Mouse (Mus musculus) layer of hippocampus, postnatal 10 days (tissue): ENCODE results near the gene Aen. TPM values are rescaled to one million over a fixed set of nuclear protein-coding genes. Genes with fewer than 3 reads are reported as not detected.
A peak's percentile ranks its signal among the peaks of the same experiment; 100 is the strongest.

Experiments used
- DNase-seq, 2 experiments: peaks; one replicate each; pipeline ENCODE4 v3.0.0; 2021; ENCODE audit warnings: low spot score in 2 of 2
- total RNA-seq, 2 experiments: library from RNA; stranded (reverse); gene quantifications; 2 replicates each; pipeline ENCODE4 v1.2.3; 2021

Aen gene
- total RNA-seq, 2 experiments from 2014 or later, result 32.3 to 36.5 TPM

DNA sequence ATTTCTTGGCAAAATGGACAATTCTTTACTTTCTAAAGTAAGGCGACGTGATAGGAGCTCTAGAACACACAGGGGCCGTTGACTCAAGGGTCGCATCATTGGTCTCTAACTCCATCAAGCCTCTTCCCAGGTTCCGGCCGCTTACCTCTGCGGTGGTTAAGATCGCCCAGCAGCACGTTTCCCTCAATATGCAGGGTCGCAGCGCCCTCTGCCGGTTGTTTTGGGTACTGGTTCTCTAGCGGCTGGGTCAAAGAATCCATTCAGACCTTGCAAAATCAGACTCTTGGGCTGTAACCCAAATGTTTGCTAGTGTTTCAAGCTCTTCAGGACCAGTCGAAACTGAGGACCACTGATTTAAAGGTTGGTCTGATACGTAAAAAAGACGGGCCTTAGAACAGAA lies 5.0 kb upstream of the Aen start:
- peak; percentile 95 for DNase-seq

GRCm38 (mm10) chr7:78893917-78894316 lies 1.7 kb upstream of the Aen start:
- no peak for DNase-seq

DNA sequence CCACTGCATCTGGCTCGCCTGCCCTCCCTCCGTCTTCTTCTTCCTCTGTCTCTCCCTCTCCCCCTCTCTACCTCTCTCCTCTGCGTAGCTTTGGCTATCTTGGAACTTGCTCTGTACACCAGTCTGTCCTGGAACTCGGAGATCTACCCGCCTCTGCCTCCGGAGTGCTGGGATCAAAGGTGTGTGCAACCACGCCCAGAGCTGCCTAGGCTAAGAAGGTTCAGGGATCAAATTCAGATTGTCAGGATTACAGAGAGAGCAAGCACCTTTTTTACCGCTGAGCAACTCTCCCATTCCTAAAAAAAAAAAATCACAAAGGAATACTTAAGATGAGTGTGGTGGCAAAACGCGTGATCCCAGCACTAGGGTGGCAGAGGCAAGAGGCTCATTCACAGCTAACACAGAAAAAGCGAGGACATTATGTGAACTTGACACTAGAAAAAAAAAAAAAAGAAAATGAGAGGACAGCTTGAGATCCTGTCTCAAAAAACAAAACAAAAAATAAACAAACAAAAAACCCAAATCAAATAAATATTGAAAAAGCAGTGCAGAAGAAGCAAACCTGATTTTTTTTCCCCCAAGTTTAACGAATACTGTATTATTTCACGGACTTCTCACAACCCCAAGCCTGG lies 517 bp upstream of the Aen start:
- no peak for DNase-seq

DNA sequence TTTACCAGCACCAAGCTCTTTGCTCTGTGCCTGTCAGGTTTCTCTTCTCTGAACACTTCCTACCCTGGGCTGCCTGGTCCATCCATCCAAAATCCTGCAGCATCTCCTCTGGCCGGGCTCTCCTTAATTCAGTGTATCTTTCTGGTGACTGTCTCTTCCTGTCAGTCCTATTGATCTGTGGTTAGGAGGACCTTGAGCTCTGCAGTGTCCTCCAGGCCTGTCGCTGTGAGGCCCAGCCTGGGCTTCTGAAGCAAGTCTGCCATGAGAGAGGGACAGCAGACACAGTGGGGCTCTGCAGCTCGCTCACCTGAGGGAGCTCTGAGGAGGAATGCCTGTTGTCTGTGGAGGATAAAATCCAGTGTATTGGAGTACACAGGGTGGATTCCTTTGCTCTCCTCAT lies 1.9 kb downstream of the Aen start:
- no peak for DNase-seq

DNA sequence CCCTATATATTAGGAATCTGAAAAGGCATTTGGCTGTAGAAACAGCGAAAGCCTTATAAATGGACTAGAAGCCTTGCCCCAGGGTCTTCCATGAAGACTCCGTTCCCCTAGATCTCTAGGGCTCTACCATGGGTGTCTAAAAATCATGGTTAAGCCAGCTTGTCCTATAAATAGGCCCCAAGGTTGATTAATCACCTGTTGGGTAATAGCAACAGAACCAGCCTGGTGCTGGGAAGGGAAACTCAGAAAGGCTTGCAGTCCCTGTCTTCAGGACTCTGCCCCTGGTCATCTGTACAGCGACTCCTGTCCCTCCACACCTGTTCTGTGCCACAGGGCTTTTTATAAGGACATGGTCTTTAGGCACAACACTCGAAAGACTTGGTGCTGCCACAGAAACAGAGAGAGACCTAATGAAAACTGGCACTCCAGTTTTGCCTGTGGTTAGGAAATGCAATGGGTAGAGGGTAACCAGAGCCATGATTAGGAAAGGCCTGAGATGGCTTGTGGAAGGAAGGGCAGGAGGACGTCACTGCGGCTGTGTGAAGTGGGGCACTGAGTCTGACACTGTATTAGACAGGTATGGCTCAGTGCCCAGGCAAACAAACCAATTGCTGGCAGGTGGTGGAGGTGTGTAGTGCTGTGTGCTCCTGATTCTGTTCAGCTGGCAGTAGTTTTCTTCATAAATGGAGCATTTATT lies 7.7 kb downstream of the Aen start:
- no peak for DNase-seq

DNA sequence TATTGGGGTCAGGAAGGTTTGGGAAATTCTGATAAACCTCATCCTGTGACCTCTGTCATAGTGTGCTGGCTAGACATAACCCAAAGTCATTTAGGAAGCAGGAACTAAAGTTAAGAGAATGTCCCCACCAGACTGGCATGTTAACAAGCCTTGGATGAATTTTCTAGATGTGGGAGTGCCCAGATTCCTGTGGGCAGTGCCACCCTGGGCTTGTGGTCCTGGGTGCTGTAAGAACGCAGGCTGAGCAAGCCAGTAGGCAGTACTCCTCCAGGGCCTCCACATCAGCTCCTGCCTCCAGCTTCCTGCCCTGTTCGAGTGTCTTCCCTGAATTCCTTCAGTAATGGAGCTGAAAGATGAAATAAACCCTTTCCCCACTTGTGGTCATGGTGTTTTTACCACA lies 8.5 kb downstream of the Aen start:
- DNase-seq, result no peak

DNA sequence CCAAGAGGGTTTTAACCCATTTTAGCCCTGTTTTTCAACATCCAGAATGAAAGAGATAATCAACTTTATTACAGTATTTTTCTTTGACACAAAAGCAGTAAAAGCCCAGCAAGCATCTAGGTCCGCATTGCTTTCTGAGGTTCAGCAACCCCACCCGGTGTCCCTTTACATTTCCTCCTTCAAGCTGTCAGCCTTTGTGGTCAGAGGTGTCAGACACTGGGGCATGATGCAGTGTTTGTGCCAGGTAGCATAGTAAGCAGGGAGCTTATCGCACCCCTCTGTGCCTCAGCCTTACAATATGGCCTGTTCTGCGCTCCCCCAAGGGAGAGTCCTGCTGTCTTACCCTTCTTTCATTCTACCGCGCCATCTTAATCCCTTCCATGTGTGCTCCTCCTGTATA lies 13.4 kb downstream of the Aen start:
- no peak for DNase-seq

DNA sequence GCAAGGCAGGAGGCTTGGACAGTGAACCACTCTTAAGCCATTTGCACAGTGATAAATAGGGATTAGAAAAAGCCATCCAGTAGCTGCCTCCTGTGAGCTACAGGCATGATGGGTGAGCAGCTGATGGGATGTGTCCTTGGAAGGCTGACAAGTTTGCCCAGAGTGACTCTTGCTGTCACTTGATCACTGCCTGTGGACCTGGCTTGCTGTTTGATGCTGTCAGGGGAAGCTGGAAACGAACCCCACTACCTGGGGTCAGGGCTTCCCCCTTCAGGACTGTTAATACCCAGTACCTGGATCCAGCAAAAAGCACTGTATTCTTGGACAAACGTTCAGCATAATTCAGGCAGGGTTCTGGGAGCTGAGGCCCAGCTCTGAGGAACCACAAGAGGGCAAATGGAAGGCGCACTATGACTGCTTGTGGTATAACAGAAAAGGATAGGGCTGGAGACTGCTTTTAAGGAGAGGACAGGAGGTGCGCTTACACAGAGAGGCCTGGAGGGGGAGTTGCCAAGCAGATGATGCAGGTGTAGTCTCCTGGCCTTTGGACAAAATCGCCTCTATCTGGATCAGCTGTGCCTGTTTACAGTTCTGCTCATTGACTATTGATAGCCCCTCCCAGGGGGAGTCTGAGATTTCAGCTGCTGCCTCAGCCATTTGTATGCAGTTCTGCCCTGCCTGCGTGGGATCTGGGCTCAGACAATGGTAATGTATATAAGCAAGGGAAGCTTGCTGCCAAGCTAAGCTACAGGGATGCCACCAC lies 14.9 kb downstream of the Aen start:
- peak in 1 of 2 experiments; percentile 40 for DNase-seq

GRCm38 (mm10) chr7:78911209-78911608 lies 15.6 kb downstream of the Aen start:
- no peak for DNase-seq

DNA sequence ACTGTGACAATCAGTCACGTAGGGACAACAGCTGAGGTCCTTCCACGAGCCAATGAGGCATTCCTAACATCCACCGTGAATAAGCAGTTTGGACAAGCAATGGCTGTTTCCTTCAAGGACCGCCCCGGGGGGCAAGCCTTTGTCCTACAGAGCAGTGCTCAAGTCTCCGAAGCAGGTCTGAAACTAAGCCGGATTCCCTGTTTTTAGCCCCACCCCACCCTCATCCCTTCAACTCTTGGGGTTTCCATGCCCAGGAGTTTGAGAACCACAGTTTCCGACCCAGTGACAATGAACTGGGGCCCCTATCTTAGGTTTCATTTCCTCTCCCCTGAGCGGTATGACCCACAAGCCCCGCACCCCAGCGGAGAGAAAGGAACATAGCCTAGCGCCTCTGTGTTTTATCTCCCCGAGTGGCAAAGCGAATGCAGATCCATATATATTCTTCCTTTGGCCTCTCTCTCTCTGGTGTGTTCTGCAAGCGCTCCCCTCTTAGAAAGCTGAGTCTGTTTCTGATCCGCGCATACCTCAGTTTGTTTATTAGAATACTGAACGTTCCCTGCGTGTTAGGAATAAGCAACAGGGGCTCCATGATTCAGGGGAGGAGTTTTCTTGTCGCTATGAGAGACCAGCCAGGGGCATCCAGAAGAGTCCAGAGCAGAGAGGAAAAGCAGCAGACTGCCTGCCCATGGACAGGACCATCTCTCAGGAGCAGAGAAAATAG lies 16.8 kb downstream of the Aen start:
- DNase-seq, result no peak

DNA sequence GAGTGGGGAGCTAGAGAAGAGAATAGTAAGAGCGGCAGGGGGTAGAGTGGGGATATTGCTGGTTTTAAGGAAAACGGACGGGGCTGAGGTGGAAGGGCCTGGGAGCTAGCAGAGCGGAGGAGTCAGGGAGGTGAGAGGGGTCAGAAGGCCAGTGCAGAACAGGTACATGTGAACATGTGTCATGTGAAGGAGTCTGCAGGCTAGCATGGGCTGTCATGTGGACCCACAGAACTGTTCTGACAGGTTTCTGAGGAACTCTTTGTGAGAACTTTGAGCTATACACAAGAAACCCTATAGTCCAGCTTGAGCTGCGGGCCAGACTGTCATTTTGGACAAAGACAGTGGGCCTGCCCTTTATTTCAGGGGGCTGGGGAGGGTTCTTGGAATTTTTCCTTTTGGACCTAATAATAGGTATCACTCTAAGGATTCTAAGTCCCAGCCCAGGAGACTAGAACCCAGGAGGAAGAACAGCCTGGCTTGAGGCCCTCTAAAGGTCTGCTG lies 17.4 kb downstream of the Aen start, which contains the start of gene Isg20:
Gene Isg20 (plus strand): TSS at position 451 of the 501 bp plus-strand sequence.
- DNase-seq, result no peak

GRCm38 (mm10) chr7:78913649-78914544 lies 18.2 kb downstream of the Aen start:
- peak in 1 of 2 experiments; percentile 28 for DNase-seq

DNA sequence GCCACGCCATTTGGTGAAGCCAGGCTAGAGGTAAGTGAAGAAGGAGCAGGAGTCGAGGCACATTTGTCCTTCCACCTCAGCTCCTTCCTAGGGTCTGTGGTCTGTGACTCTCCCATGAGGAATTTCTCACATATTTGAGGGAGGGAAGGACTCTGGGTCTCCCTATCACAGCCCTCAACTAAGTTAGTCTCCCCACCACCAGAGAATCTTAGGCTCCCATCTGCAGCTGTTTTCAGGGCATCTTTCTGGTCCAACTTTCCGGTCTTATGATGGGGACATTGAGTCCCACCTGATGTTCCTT lies 18.8 kb downstream of the Aen start:
- no peak for DNase-seq

- DNase-seq, result no peak
Observed at GRCm38 (mm10) chr7:78914896-78915510, 19.3 kb downstream of the Aen start.

- no peak for DNase-seq
Observed at GRCm38 (mm10) chr7:78918686-78919085, 23.0 kb downstream of the Aen start.

- no peak for DNase-seq
Observed at GRCm38 (mm10) chr7:78922506-78922905, 26.9 kb downstream of the Aen start.

GRCm38 (mm10) chr7:78924300-78924699 lies 28.6 kb downstream of the Aen start:
- peak; percentile 78 to 86 for DNase-seq

- no peak for DNase-seq
Observed at GRCm38 (mm10) chr7:78924796-78925195, 29.1 kb downstream of the Aen start.

DNA sequence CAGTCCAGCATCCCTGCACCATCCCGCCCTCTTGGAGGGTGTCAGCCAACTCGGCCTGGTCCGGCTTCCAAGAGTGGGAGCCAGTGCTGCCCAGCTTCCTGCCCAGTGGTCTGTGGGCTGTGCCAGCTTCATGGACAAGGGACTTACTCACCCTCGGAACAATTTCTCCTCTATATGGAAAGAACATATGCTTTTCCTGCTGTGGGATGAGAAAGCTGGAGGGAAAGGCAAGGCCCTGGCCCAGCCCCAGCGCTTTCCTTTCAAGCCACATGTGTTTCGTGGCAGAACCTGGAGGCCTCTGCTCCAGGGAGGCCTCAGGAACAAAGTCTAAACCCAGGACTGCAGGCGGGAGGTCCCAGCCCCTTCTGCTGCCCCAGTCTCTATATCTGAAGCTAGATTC lies 30.0 kb downstream of the Aen start:
- DNase-seq, result no peak

- peak; percentile 49 to 60 for DNase-seq
Observed at GRCm38 (mm10) chr7:78926156-78926555, 30.5 kb downstream of the Aen start.
